Mouse (Mus musculus): ENCODE measurements around the gene Sec16a. TPM values are rescaled to one million over a fixed set of nuclear protein-coding genes. Genes with fewer than 3 reads are reported as not detected.

Gene Sec16a
- total RNA-seq, 2 experiments from 2014 or later: 26.3 to 36.5 TPM

DNA sequence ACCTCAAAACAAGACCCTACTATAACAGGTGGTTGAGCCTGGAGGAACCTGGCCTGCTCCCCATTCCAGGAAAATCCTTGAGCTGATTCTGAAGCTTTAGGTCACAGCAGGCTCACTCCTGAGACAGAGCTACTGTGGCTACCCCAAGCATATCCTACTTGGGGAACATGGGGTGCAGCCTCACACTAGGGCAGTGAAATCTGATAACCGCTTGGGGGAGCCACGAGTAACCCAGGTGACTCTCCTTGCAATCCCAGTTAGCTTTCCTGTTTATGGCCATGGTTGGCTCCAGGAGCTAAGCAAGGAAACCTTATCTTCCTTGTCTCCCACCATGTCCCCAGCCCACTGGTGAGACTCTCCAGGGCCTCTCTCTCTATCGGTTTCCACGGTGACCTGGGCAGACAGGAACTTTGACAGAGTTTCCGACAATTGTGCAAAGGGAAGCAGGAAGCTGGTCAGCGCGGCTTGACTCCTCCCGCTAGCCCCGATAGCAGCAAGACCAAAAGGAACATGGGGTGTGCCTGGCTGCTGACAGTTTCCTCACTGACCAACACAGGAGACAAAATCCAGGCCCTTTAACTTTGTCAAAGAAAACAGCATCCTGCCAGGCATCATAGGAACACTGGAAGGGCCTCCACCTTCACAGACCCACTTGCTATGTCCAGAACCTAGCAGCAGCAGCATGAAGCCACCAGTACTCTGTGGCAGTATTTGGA lies 29.9 kb upstream of the Sec16a start:
- DNase-seq: no peak

- DNase-seq: no peak
Observed at GRCm38 (mm10) chr2:26472312-26473090, 27.5 kb upstream of the Sec16a start.

GRCm38 (mm10) chr2:26471652-26472285 lies 26.8 kb upstream of the Sec16a start:
- DNase-seq: no peak

GRCm38 (mm10) chr2:26470967-26471366 lies 26.0 kb upstream of the Sec16a start:
- no peak for DNase-seq

DNA sequence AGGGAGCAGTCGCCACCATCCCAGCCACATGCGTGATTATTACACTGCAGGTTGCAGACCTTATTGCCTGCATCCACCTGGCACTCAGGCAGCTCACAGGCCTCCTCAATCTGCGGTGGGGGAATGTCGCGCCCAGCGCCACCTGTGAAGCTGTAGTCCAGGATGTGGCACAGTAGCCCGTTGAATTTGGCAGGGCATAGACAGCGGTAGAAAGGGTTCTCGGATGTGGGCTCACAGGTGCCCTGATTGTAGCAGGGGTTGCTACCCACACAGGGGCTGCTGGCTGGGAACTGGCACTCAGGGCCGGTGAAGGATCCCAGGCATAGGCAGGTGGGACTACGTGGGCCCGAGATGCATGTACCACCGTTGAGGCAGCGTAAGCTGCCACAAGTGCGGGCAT lies 23.4 kb upstream of the Sec16a start:
- DNase-seq: no peak

GRCm38 (mm10) chr2:26463412-26463811 lies 18.4 kb upstream of the Sec16a start:
- no peak for DNase-seq

- no peak for DNase-seq
Observed at GRCm38 (mm10) chr2:26462980-26463379, 18.0 kb upstream of the Sec16a start.

GRCm38 (mm10) chr2:26461667-26462066 lies 16.7 kb upstream of the Sec16a start:
- DNase-seq: no peak

GRCm38 (mm10) chr2:26460837-26461236 lies 15.8 kb upstream of the Sec16a start:
- no peak for DNase-seq

- no peak for DNase-seq
Observed at GRCm38 (mm10) chr2:26460097-26460646, 15.2 kb upstream of the Sec16a start.

DNA sequence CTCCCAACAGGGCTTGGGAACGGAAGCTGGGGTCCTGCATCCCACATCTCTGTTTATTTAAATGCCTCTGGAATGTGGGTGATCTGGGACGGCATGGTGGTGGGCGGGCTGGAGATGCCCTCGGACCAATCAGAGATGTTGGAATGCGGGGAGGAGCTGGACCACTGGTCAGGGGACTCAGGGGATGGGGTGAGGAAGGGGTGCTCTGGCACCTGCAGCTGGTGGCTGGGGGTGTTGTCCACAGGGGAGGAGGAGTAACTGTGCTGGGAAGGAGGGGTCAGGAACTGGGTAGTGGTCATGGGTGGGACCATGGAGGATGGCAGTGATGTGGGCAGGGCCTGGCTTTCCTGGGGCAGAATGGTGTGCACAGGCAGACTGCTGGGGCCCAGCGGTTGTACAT lies 14.5 kb upstream of the Sec16a start:
- DNase-seq: no peak

DNA sequence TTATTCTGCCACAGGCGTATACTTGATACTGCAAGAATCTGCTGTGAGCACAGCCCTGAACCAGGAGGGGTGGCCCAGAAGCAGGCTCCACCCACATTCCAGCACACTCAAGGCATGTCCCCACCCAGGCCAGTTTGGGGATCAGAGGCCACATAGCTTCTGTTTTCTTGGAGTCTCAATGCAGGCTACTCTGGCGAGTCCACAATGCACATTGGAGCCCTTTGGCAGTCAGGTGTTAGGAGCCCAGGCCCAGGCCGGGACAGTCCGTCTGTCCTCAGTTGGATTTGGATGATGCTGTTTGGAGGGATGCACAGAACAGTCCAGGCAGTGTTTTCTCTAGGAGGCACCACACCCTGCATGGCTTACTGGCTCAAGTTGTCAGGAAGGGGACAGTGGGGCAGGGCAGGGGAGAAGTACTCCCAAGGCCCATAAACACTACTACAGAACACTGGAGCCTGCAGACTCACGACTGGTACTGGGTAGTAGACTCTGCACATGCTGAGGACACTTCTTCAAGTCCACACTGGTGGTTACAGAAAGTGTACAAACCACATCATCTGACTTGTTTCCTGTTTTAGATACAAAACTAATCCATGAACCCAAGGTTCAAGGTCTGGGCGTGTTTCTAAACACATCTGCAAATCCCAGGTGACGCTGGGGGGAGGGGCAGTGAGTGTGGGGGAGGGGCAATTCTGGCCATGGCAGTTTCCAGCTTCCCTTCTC lies 13.5 kb upstream of the Sec16a start:
- no peak for DNase-seq

DNA sequence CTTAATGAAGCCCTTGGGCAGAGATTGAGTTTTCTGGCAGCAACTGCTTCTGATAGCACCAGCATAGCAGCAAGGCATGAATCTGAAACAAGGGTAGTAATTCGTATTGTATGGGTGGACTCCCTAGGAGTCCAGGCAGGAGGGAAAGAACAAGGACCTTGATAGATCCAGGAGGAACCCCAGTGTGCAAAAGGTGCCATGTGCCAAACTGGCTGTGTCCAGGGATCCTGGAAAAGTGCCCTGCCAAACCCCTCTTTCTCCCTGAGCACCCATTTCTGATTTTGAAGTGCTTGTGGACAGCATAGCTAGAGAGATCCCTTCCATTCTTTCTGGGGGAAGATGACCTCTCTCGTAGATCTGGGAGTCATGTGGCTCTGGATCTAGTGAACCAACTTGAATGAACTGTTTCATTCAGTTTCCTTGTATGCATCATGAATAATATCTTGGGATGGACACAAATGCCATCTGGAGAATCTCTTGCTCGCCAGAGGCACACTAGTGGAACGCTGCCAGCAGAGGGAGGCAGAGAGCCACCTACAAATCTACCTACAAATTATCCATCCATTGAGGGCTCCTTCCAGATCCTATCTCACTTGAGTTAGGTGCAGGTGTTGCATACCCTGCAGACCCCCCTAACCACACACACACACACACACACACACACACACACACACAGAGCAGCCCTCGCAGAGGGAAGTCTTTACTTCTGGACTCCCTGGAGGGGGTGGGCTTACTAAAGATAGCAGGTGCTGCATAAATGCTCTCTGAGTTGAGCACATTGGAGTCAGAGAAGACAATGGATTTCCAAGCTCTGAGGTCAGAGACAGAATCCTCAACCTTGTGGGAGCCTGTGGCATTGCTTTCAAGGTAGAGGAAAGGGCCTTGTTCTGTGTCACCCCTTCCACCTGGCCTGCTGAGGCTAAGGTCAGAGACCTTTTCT lies 4.4 kb upstream of the Sec16a start:
- DNase-seq: peak; percentile 83

- DNase-seq: no peak
Observed at GRCm38 (mm10) chr2:26447451-26447850, 2.4 kb upstream of the Sec16a start.

DNA sequence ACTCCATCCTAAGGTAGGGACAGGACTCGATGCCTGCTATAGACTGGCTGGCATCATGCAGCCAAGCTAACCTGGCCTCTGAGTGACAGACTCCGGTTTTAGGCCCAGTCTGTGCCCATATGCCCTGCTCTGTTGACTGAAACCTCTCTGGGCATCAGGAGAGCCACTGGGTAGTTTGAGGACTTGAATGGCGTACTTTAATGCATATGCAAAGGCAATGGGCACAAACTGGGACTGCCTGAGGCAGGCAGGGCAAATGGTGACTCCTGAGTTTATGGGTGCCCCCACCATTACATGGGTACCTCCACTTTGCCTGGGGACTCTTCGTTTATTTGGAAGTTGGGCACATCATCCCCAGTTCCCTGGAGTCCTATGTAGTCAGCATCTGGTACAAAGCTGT lies 1.7 kb upstream of the Sec16a start:
- DNase-seq: no peak

DNA sequence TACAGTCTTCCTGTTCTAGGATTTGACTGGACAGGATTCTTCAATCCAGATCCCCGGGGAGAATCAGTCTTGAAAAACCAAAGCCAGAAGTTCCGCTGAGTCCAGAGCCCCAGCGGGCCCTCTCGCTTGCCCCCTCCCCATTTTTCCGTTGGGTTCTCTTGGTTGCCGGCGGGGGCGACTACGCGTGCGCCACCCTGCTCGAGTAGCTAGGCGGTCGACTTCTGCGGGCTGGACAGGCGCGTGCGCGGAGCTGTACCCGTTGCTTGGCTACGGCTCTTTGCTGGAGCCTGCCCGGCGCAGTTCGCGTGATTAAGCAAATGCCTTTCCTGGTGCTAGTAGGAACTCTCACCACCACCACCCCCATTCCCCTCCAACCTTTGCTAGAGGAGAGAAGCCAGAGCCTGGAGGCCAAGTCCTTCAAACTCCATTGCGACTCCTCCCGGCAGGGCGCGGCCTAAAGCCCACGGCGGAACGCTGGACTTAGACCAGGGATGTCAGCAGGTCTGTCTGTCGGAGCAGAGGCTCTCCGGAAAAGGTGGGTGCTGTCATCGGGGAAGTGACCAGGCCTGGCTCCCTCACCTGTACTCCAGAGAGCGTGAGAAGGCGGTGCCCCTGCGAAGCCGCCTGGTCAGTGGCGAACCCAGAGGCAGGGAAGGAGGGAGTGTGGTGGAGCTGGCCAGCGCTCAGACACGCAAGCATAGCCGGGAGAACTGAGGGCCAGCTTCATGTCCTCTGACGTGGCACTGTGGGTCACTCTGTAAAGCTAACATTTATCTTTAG lies 840 bp upstream of the Sec16a start:
- DNase-seq: peak; percentile 87

- DNase-seq: no peak
Observed at GRCm38 (mm10) chr2:26444368-26444767, 648 bp downstream of the Sec16a start.

DNA sequence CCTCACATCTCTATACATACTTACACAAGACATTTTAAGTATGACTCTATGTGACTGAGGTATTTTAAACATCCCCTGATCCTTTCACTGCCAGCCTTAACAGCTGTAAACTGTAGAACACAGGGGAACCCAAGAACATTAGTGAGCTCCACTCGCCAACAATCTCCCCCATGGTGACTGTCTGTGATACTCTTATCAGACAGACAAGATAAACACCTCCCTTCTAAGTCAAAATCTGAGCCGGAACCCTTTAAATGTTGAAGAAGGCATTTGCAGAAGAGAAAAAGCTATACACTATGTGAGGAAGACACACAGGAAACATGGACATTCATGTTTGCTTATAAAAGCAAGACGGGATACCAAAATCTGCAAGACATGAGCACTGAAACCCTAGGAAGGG lies 1.1 kb downstream of the Sec16a start:
- DNase-seq: no peak

GRCm38 (mm10) chr2:26442843-26443242 lies 2.2 kb downstream of the Sec16a start:
- no peak for DNase-seq

GRCm38 (mm10) chr2:26441688-26442087 lies 3.3 kb downstream of the Sec16a start:
- DNase-seq: no peak

Measured in gastrocnemius, postnatal 10 days (tissue).